Mouse (Mus musculus) c-Kit-positive CD71-positive TER-119-positive erythroid progenitor cells, embryonic 14.5 days (primary cell): ENCODE results near the gene Galnt18.

Experiments used
- DNase-seq: peaks from one replicate; pipeline ENCODE4 v3.0.0-alpha.2; 2013; ENCODE audit warnings: low spot score

Galnt18 gene

GRCm38 (mm10) chr7:111713828-111714600 lies 65.8 kb downstream of the Galnt18 start:
- DNase-seq: no peak

GRCm38 (mm10) chr7:111712797-111713196 lies 67.0 kb downstream of the Galnt18 start:
- no peak for DNase-seq

- no peak for DNase-seq
Measured at GRCm38 (mm10) chr7:111711045-111711808, 68.5 kb downstream of the Galnt18 start.

- no peak for DNase-seq
Measured at GRCm38 (mm10) chr7:111710311-111710710, 69.5 kb downstream of the Galnt18 start.

GRCm38 (mm10) chr7:111708563-111708962 lies 71.2 kb downstream of the Galnt18 start:
- no peak for DNase-seq

GRCm38 (mm10) chr7:111702961-111703360 lies 76.8 kb downstream of the Galnt18 start:
- DNase-seq: no peak

- no peak for DNase-seq
Measured at GRCm38 (mm10) chr7:111701788-111702187, 78.0 kb downstream of the Galnt18 start.

- no peak for DNase-seq
Measured at GRCm38 (mm10) chr7:111699446-111699845, 80.3 kb downstream of the Galnt18 start.

GRCm38 (mm10) chr7:111696226-111696625 lies 83.6 kb downstream of the Galnt18 start:
- no peak for DNase-seq

- no peak for DNase-seq
Measured at GRCm38 (mm10) chr7:111694312-111694711, 85.5 kb downstream of the Galnt18 start.

GRCm38 (mm10) chr7:111692641-111693261 lies 87.0 kb downstream of the Galnt18 start:
- no peak for DNase-seq

GRCm38 (mm10) chr7:111680108-111680507 lies 99.7 kb downstream of the Galnt18 start:
- DNase-seq: peak; percentile 3

GRCm38 (mm10) chr7:111676483-111676882 lies 103.3 kb downstream of the Galnt18 start:
- DNase-seq: no peak

GRCm38 (mm10) chr7:111672467-111672866 lies 107.3 kb downstream of the Galnt18 start:
- no peak for DNase-seq

GRCm38 (mm10) chr7:111663139-111664073 lies 116.4 kb downstream of the Galnt18 start:
- no peak for DNase-seq

- DNase-seq: no peak
Measured at GRCm38 (mm10) chr7:111658579-111658978, 121.2 kb downstream of the Galnt18 start.

- no peak for DNase-seq
Measured at GRCm38 (mm10) chr7:111655002-111655401, 124.8 kb downstream of the Galnt18 start.

- DNase-seq: no peak
Measured at GRCm38 (mm10) chr7:111654526-111654925, 125.3 kb downstream of the Galnt18 start.

- DNase-seq: no peak
Measured at GRCm38 (mm10) chr7:111644362-111644761, 135.4 kb downstream of the Galnt18 start.

GRCm38 (mm10) chr7:111638899-111639298 lies 140.9 kb downstream of the Galnt18 start:
- DNase-seq: no peak

GRCm38 (mm10) chr7:111638465-111638864 lies 141.3 kb downstream of the Galnt18 start:
- DNase-seq: no peak
